Mouse (Mus musculus): ENCODE measurements around the gene Strc. TPM values are rescaled to one million over a fixed set of nuclear protein-coding genes. Genes with fewer than 3 reads are reported as not detected.
"Not testable (repeated sequence)": the region's sequence is repeated elsewhere in the genome, so short reads cannot be mapped to it uniquely, and the experiment has no call there.

Gene Strc
- polyA plus RNA-seq (2012; ENCODE audit: insufficient read depth, low replicate concordance): not detected in 2 replicates

DNA sequence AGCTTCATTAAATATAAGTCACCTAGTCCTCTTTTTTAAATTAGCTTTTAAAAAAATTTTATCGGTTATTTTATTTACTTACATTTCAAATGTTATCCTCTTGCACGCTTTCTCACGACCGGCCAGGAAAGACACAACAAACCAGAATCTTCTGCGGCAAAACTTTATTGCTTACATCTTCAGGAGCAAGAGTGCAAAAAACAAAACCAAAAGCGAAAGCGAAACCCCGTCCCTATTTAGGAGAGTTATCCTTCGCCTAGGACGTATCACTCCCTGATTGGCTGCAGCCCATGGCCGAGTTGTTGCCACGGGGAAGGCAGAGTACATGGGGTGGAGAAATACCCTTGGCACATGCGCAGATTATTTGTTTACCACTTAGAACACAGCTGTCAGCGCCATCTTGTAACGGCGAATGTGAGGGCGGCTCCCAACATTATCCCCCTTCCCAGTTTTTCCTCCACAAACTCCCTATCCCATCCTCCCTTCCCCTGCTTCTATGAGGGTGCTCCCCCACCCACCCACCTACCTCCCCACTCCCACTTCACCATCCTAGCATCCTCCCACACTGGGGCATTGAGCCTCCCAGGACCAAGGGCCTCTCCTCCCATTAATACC is at the start of gene Strc:
Strc (minus strand) TSS at position 208 of the 615 bp plus-strand sequence.
- H3K4me3 ChIP-seq (replicated peaks); H3K9me3 ChIP-seq; H3K4me1 ChIP-seq; H3K36me3 ChIP-seq (replicated peaks; ENCODE audit: low read length): not testable (repeated sequence)
- H3K27me3 ChIP-seq (replicated peaks): peaks cover 14% of the 10 kb centered on the region

DNA sequence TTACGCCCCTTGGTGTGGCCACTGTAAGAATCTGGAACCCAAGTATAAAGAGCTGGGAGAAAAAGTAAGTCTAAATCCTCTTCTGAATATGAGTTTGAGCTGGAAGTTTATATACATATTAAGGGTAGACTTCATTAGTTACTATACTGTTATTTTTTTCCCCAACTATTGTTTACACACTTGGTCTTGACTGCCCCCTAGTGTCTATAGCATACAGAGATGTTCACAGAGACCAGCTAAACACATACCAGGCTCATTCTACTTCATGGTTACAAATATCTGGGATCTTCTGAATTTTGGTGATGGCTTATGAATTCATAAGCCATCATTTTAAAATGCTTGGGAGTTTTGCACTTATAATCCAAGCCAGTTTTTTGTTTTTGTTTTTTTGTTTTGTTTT is 47.9 kb upstream of the Strc start:
- TF ChIP-seq FLI1 (IDR thresholded peaks at IDR 0.05; ENCODE audit: low read length): no peak
- TF ChIP-seq GATA1 (IDR thresholded peaks at IDR 0.05; ENCODE audit: borderline replicate concordance, low read length): no peak
- H3K9me3 ChIP-seq: no peaks in the 10 kb centered on the region
- no peaks in the 10 kb centered on the region for H3K27me3 ChIP-seq (replicated peaks)
- no peak overlapping the region for H3K4me3 ChIP-seq (replicated peaks)
- peaks cover 93% of the 10 kb centered on the region for H3K36me3 ChIP-seq (replicated peaks; ENCODE audit: low read length)
- no peaks in the 10 kb centered on the region for H3K4me1 ChIP-seq

DNA sequence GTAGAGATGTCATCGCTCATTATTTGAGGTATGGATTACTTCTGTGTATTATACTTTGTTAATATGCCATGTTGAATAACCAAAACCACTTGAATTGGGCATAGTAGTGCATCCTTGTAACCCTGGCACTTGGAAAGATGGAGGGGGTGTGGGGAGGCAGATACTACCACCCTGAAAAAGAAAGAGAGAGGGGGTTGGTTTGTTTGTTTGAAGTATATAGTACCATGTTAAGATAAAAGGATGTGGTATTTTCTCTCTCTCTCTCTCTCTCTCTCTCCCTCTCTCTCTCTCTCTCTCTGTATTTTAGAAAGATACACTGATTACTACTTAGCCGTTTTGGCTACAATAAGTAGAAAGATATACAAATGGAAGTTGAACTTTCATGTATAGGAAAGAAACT is 38.9 kb upstream of the Strc start:
- peaks cover 13% of the 10 kb centered on the region for H3K4me1 ChIP-seq
- H3K4me3 ChIP-seq (replicated peaks): no peak overlapping the region
- peaks cover 93% of the 10 kb centered on the region for H3K36me3 ChIP-seq (replicated peaks; ENCODE audit: low read length)
- H3K27me3 ChIP-seq (replicated peaks): no peaks in the 10 kb centered on the region
- no peak for TF ChIP-seq FLI1 (IDR thresholded peaks at IDR 0.05; ENCODE audit: low read length)
- TF ChIP-seq GATA1 (IDR thresholded peaks at IDR 0.05; ENCODE audit: borderline replicate concordance, low read length): no peak
- H3K9me3 ChIP-seq: no peaks in the 10 kb centered on the region

DNA sequence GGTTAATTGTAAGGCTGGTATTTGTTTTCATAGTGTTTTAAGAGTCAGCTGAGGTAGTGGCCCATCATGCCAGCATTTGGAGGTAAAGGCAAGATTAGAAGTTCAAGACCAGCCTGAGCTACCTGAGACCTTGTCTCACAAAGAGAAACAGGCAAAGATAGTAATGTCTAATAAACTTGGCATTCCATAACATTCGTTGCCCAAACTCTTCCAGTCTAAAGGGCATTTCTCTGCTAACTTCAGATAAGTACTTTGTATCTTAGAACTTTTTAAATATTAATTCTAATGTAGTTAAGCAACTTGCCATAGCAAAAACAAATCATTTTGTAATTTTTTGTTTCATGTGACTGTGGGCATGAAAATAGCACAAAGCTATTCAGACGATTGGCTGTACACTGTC is 36.2 kb upstream of the Strc start:
- Histone ChIP-seq H3K4me3 (replicated peaks) (no peak overlapping the region), H3K9me3 (no peaks in the 10 kb centered on the region), H3K27me3 (replicated peaks) (no peaks in the 10 kb centered on the region), H3K4me1 (peaks cover 25% of the 10 kb centered on the region), H3K36me3 (replicated peaks; ENCODE audit: low read length) (peaks cover 89% of the 10 kb centered on the region)
- TF ChIP-seq GATA1 (IDR thresholded peaks at IDR 0.05; ENCODE audit: borderline replicate concordance, low read length) (no peak), FLI1 (IDR thresholded peaks at IDR 0.05; ENCODE audit: low read length) (no peak)

DNA sequence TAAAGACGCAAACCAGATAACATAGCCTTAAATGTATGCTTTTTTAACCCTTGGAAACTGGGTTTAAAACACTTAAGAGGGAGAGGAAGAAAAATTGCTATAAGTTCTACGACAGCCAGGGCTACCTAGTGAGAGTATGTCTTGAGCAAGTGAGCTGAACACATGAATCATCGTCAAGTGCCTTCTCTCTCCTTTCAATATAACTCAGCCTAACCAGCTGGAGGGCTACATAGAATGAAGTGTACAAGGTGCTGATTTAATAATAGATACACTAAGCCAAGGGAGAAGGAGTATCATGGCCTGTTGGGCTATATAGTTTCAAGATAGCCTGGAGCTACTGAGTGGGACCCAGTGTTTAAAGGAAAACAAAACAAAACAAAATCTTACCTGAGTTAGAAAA is 31.5 kb upstream of the Strc start:
- H3K27me3 ChIP-seq (replicated peaks): no peaks in the 10 kb centered on the region
- no peaks in the 10 kb centered on the region for H3K9me3 ChIP-seq
- TF ChIP-seq GATA1 (IDR thresholded peaks at IDR 0.05; ENCODE audit: borderline replicate concordance, low read length): no peak
- no peak for TF ChIP-seq FLI1 (IDR thresholded peaks at IDR 0.05; ENCODE audit: low read length)
- H3K4me3 ChIP-seq (replicated peaks): no peak overlapping the region
- H3K4me1 ChIP-seq: peaks cover 53% of the 10 kb centered on the region
- H3K36me3 ChIP-seq (replicated peaks; ENCODE audit: low read length): peaks cover 72% of the 10 kb centered on the region

DNA sequence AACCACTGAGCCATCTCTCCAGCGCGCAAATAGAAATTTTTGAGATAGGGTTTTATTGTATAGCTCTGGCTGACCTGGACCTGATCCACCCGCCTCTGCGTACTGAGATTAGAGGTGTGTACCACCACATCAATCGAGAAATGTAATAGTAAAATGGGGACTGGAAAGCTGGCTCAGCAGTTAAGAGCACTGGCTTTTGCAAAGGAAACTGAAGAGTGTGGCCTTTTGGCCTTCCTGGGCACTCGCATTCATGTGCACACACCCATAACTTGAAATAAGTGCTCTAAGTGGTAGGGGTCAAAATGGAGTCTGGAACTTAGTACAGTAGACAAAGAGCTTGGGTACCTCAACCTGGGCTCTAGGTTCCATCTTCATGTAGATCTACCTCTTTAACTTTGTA is 29.4 kb upstream of the Strc start:
- TF ChIP-seq GATA1 (IDR thresholded peaks at IDR 0.05; ENCODE audit: borderline replicate concordance, low read length) (no peak), FLI1 (IDR thresholded peaks at IDR 0.05; ENCODE audit: low read length) (no peak)
- peaks cover 55% of the 10 kb centered on the region for H3K4me1 ChIP-seq
- no peaks in the 10 kb centered on the region for H3K27me3 ChIP-seq (replicated peaks)

DNA sequence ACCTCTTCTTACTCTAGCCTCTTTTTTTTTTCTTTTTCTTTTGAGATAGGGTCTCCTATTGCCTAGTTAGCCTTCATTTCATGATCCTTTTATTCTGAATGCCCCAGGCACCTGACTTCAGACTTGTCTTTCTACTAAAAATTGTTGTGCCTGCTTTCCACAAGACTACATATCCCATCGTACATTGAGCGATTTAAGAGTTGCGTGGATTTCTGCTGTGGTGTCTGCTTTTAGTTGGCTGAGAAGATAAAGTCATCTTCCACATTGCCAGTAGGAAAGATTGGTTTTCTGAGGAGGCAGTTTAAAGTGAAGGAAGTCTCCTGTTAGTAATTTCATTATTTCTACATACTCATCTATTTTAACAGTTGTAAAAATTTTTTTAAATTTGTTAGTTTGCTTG is 28.6 kb upstream of the Strc start:
- no peaks in the 10 kb centered on the region for H3K27me3 ChIP-seq (replicated peaks)
- peak overlapping the region; percentile 99 for H3K4me3 ChIP-seq (replicated peaks)
- peaks cover 53% of the 10 kb centered on the region for H3K4me1 ChIP-seq
- TF ChIP-seq GATA1 (IDR thresholded peaks at IDR 0.05; ENCODE audit: borderline replicate concordance, low read length): no peak
- TF ChIP-seq FLI1 (IDR thresholded peaks at IDR 0.05; ENCODE audit: low read length): no peak
- peaks cover 52% of the 10 kb centered on the region for H3K36me3 ChIP-seq (replicated peaks; ENCODE audit: low read length)
- no peaks in the 10 kb centered on the region for H3K9me3 ChIP-seq

More for the DNA sequence above, 29.4 kb upstream of the Strc start:
- Histone ChIP-seq H3K36me3 (replicated peaks; ENCODE audit: low read length) (peaks cover 56% of the 10 kb centered on the region), H3K4me3 (replicated peaks) (peak overlapping the region; percentile 38), H3K9me3 (no peaks in the 10 kb centered on the region)

DNA sequence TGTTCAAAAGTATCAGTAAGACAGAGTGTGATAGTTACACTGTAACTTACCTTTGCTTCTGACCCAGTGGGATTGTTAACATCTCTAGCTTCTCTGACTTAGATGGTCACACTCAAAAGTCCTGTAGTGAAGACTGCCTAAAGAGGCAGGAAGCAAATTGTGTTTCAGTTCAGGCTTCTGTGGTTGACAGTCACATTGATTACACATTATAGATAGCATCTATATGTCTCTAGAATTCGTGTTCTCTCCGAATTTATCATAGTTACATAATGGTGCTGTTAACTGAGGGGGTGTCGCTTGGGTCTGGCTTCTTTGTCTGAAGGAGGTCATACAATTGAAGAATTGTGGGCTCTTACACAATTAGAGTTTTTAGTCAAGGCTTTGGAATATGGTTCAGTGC is 28.1 kb upstream of the Strc start:
- no peaks in the 10 kb centered on the region for H3K27me3 ChIP-seq (replicated peaks)
- H3K4me1 ChIP-seq: peaks cover 55% of the 10 kb centered on the region
- peak overlapping the region; percentile 99 for H3K4me3 ChIP-seq (replicated peaks)
- no peaks in the 10 kb centered on the region for H3K9me3 ChIP-seq
- peaks cover 53% of the 10 kb centered on the region for H3K36me3 ChIP-seq (replicated peaks; ENCODE audit: low read length)
- TF ChIP-seq GATA1 (IDR thresholded peaks at IDR 0.05; ENCODE audit: borderline replicate concordance, low read length) (no peak), FLI1 (IDR thresholded peaks at IDR 0.05; ENCODE audit: low read length) (no peak)

DNA sequence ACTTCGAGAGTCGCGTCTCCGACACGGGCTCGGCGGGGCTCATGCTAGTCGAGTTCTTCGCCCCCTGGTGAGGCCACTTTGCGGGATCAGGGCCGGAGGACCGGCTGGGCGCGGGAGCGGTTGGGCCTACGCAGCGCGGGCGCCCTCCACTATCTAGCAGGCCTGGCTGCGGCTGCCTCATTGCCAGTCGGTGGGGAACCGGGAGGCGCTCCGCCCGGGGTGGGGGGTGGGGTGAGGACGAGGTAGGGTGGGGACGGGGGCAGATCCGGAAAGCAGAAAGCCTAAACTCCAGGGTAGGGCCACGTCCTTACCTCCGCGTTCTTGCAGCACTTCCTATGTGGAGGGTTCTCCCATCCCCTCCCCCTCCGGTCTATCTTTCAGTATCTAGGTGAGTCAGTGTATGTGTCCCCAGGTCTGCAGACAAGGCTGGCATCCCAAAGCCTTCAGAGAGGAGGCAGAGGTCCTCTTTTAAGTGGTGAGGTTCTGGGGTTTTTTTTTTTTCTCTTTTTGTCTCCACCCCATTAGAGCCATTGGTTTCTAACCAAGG is 27.2 kb upstream of the Strc start:
- Histone ChIP-seq H3K36me3 (replicated peaks; ENCODE audit: low read length) (peaks cover 46% of the 10 kb centered on the region), H3K27me3 (replicated peaks) (no peaks in the 10 kb centered on the region), H3K4me3 (replicated peaks) (peak overlapping the region; percentile 99), H3K9me3 (no peaks in the 10 kb centered on the region), H3K4me1 (peaks cover 55% of the 10 kb centered on the region)
- TF ChIP-seq FLI1 (IDR thresholded peaks at IDR 0.05; ENCODE audit: low read length) (no peak), GATA1 (IDR thresholded peaks at IDR 0.05; ENCODE audit: borderline replicate concordance, low read length) (no peak)

DNA sequence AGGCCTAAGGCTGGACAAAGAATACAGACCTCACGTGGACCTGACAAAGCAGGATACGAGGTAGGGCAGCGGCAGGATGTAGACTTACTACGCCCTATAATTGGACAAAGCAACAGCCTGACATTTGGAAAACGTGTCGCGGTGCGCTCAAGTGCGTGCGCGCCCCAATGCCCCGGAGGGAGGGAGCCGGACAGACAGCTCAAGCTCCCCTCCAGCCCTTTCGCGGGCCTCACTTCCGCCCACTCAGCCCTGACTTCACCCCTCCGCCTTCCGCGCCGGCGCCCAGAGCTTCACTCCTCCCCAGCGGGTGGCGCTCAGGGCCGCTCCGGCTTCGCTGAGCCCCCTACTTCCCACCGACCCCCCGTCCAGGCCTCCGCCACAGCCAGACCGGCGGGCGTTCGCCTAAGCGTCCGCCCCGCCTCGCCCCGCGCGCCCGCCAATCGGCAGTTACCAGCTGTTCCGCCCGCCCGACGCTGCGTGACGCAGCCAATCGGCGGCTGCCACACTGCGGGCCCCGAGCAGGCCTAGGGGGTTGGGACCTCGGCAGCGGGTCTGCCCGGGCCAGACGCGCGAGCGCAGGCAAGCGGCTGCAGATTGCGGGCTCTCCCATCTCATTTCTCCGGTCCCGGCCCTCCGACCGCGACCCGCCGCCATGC is 26.5 kb upstream of the Strc start, which contains the start of the genes Pdia3 and Catsper2:
Pdia3 (plus strand) TSS at position 389 of the 656 bp plus-strand sequence.
Catsper2 (minus strand) TSS at position 406 of the 656 bp plus-strand sequence.
- peak within 1 kb of the TSS; percentile 99 for H3K4me3 ChIP-seq (replicated peaks)
- peaks cover 39% of the 10 kb centered on the region for H3K36me3 ChIP-seq (replicated peaks; ENCODE audit: low read length)
- peaks cover 50% of the 10 kb centered on the region for H3K4me1 ChIP-seq
- H3K9me3 ChIP-seq: no peaks in the 10 kb centered on the region
- no peaks in the 10 kb centered on the region for H3K27me3 ChIP-seq (replicated peaks)
- TF ChIP-seq FLI1 (IDR thresholded peaks at IDR 0.05; ENCODE audit: low read length): no peak
- no peak for TF ChIP-seq GATA1 (IDR thresholded peaks at IDR 0.05; ENCODE audit: borderline replicate concordance, low read length)
